Mouse (Mus musculus): Measurements from ENCODE around the gene Prkcb. TPM values are rescaled to one million over a fixed set of nuclear protein-coding genes. Genes with fewer than 3 reads are reported as not detected.

Gene Prkcb
- polyA plus RNA-seq, 1 experiment from 2014 or later = 29.4 TPM

GRCm38 (mm10) chr7:122320843-122321544, 32.4 kb downstream of the Prkcb start:
- no peaks in the 10 kb centered on the region for H3K4me1 ChIP-seq (ENCODE audit: control insufficient read depth, insufficient read depth, low read length)
- ATAC-seq (no peak), DNase-seq (ENCODE audit: low spot score) (no peak)
- H3K4me3 ChIP-seq (ENCODE audit: low read depth, low read length) = no peak overlapping the region
- H3K9me3 ChIP-seq (replicated peaks; ENCODE audit: control insufficient read depth, low read length) = no peaks in the 10 kb centered on the region
- no peaks in the 10 kb centered on the region for H3K36me3 ChIP-seq (ENCODE audit: control insufficient read depth, insufficient read depth, low read length)
- H3K9ac ChIP-seq (ENCODE audit: low read length) = no peak overlapping the region
- H3K4me2 ChIP-seq (ENCODE audit: low read length) = no peak overlapping the region
- 95% methylated on average over 7 of the region's 7 CpGs for WGBS
- no peaks in the 10 kb centered on the region for H3K27me3 ChIP-seq (replicated peaks; ENCODE audit: control insufficient read depth, insufficient read depth, low read length)
- no peak overlapping the region for H3K27ac ChIP-seq (ENCODE audit: low read depth, low read length)

DNA sequence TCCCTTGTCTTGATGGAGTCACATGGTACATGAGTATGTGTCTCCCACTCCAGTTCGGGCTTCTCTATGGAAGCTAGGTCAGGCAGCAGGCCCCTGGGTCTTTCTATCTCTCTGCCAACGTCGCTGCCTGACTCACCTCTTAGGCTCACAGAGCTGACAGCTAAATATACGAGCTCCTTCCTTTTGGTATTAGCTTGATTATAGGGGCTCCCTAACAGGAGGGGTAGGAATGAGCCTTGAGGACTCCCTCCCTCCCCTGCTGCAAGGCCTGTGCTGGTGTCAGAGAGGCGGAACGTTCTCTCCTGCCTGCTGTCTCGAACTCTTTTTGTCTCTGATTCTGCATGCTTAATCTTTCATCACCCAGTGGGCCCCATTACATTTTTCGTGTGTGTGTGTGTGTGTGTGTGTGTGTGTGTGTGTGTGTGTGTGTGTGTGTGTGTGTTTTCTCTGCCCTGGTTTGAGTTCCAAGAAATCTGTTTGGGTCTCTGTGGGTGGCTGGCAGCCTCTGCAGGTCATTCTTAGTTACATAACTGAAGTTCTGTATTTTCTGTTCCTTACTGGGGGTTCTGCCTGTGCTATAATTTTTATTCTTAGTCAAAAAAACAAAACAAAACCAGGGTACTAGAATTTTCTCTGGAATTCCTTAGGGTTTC, 33.6 kb downstream of the Prkcb start:
- no peak for ATAC-seq
- Histone ChIP-seq H3K36me3 (ENCODE audit: control insufficient read depth, insufficient read depth, low read length) (no peaks in the 10 kb centered on the region), H3K9ac (ENCODE audit: low read length) (no peak overlapping the region), H3K4me2 (ENCODE audit: low read length) (no peak overlapping the region), H3K27me3 (replicated peaks; ENCODE audit: control insufficient read depth, insufficient read depth, low read length) (no peaks in the 10 kb centered on the region), H3K4me3 (ENCODE audit: low read depth, low read length) (no peak overlapping the region), H3K4me1 (ENCODE audit: control insufficient read depth, insufficient read depth, low read length) (no peaks in the 10 kb centered on the region), H3K27ac (ENCODE audit: low read depth, low read length) (no peak overlapping the region), H3K9me3 (replicated peaks; ENCODE audit: control insufficient read depth, low read length) (no peaks in the 10 kb centered on the region)
- DNase-seq (ENCODE audit: low spot score) = no peak
- 79% methylated on average over 8 of the region's 8 CpGs for WGBS

DNA sequence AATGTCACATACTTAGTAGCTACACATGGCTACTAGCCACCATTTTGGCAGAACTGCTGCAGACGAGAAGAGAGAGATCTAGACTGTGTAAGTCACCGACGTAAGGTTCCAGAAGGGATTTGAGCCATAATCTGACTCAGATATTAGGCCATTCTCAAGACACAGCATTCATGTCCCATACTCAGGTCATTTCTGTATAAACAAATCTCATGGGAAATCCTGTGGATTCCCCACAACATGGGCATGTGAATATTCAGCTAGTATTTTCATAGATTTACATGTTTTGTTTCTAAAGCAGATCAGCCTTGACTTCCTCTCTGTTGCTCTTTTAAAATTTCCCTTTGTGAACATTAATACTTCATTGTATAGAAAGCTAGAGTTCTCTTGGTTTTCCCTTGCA, 39.4 kb downstream of the Prkcb start:
- Histone ChIP-seq H3K4me2 (ENCODE audit: low read length) (no peak overlapping the region), H3K27me3 (replicated peaks; ENCODE audit: control insufficient read depth, insufficient read depth, low read length) (no peaks in the 10 kb centered on the region), H3K27ac (ENCODE audit: low read depth, low read length) (no peak overlapping the region), H3K9ac (ENCODE audit: low read length) (no peak overlapping the region), H3K4me3 (ENCODE audit: low read depth, low read length) (no peak overlapping the region), H3K36me3 (ENCODE audit: control insufficient read depth, insufficient read depth, low read length) (no peaks in the 10 kb centered on the region), H3K4me1 (ENCODE audit: control insufficient read depth, insufficient read depth, low read length) (no peaks in the 10 kb centered on the region), H3K9me3 (replicated peaks; ENCODE audit: control insufficient read depth, low read length) (no peaks in the 10 kb centered on the region)
- DNase-seq (ENCODE audit: low spot score) = no peak
- 89% methylated on average over 3 of the region's 3 CpGs for WGBS
- no peak for ATAC-seq

GRCm38 (mm10) chr7:122328466-122328865, 39.9 kb downstream of the Prkcb start:
- DNase-seq (ENCODE audit: low spot score) = no peak

DNA sequence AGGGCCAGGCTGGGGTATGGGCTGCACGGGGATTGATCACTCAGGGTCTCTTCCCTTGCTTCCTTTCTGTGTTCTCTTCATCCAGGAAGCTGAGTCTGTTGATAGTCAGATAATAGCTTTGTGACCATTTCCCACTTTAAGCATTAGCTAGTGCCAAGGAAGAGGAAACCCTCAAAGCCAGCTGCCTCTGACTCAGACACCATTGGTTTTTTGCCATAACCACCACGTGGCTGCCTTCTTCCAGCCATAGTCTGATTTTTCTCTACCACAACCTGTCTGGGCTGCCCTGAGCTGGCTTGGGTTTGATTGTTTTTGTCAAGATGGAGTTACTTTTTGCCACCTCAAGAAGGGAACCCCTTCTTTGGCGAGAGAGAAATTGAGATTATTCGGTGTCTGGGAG, 41.0 kb downstream of the Prkcb start:
- no peaks in the 10 kb centered on the region for H3K4me1 ChIP-seq (ENCODE audit: control insufficient read depth, insufficient read depth, low read length)
- H3K4me2 ChIP-seq (ENCODE audit: low read length) = no peak overlapping the region
- H3K27ac ChIP-seq (ENCODE audit: low read depth, low read length) = no peak overlapping the region
- 85% methylated on average over 4 of the region's 4 CpGs for WGBS
- H3K9ac ChIP-seq (ENCODE audit: low read length) = no peak overlapping the region
- H3K36me3 ChIP-seq (ENCODE audit: control insufficient read depth, insufficient read depth, low read length) = no peaks in the 10 kb centered on the region
- ATAC-seq (no peak), DNase-seq (ENCODE audit: low spot score) (no peak)
- no peak overlapping the region for H3K4me3 ChIP-seq (ENCODE audit: low read depth, low read length)
- no peaks in the 10 kb centered on the region for H3K9me3 ChIP-seq (replicated peaks; ENCODE audit: control insufficient read depth, low read length)
- no peaks in the 10 kb centered on the region for H3K27me3 ChIP-seq (replicated peaks; ENCODE audit: control insufficient read depth, insufficient read depth, low read length)

More at GRCm38 (mm10) chr7:122328466-122328865, 39.9 kb downstream of the Prkcb start:
- Histone ChIP-seq H3K27me3 (replicated peaks; ENCODE audit: control insufficient read depth, insufficient read depth, low read length) (no peaks in the 10 kb centered on the region), H3K4me3 (ENCODE audit: low read depth, low read length) (no peak overlapping the region), H3K4me1 (ENCODE audit: control insufficient read depth, insufficient read depth, low read length) (no peaks in the 10 kb centered on the region), H3K9me3 (replicated peaks; ENCODE audit: control insufficient read depth, low read length) (no peaks in the 10 kb centered on the region), H3K9ac (ENCODE audit: low read length) (no peak overlapping the region), H3K36me3 (ENCODE audit: control insufficient read depth, insufficient read depth, low read length) (no peaks in the 10 kb centered on the region), H3K27ac (ENCODE audit: low read depth, low read length) (no peak overlapping the region), H3K4me2 (ENCODE audit: low read length) (no peak overlapping the region)
- no peak for ATAC-seq
- 89% methylated on average over 5 of the region's 5 CpGs for WGBS

- ATAC-seq (no peak), DNase-seq (ENCODE audit: low spot score) (no peak)
- Histone ChIP-seq H3K4me1 (ENCODE audit: control insufficient read depth, insufficient read depth, low read length) (no peaks in the 10 kb centered on the region), H3K9ac (ENCODE audit: low read length) (no peak overlapping the region), H3K4me3 (ENCODE audit: low read depth, low read length) (no peak overlapping the region), H3K4me2 (ENCODE audit: low read length) (no peak overlapping the region), H3K27me3 (replicated peaks; ENCODE audit: control insufficient read depth, insufficient read depth, low read length) (no peaks in the 10 kb centered on the region), H3K36me3 (ENCODE audit: control insufficient read depth, insufficient read depth, low read length) (no peaks in the 10 kb centered on the region), H3K27ac (ENCODE audit: low read depth, low read length) (no peak overlapping the region), H3K9me3 (replicated peaks; ENCODE audit: control insufficient read depth, low read length) (no peaks in the 10 kb centered on the region)
- WGBS = 83% methylated on average over 7 of the region's 7 CpGs
These were observed 45.1 kb downstream of the Prkcb start for GRCm38 (mm10) chr7:122333686-122334085.

GRCm38 (mm10) chr7:122337302-122337701, 48.8 kb downstream of the Prkcb start:
- WGBS = 96% methylated on average over 3 of the region's 3 CpGs

DNA sequence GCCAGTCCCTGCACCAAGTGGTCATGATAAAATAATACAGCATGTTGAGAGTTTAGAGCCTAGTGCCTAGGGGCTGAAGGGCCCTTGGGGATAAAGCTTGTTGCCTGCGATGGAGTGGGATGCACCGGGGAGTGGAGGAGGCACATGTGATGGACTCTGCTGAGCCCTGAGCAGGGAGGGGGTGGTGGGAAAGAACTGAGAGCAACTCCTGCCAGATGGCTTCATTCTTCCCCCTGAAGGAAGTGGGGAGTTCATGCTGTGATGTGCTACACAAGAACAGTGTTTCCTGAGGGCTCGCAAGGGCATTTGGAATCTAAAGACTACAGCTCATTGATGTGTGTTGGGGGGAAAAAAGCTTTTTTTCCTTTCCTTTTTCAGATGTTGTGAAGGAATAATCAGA, 49.5 kb downstream of the Prkcb start:
- H3K9me3 ChIP-seq (replicated peaks; ENCODE audit: control insufficient read depth, low read length) = no peaks in the 10 kb centered on the region
- no peak for ATAC-seq
- H3K27me3 ChIP-seq (replicated peaks; ENCODE audit: control insufficient read depth, insufficient read depth, low read length) = no peaks in the 10 kb centered on the region
- H3K9ac ChIP-seq (ENCODE audit: low read length) = no peak overlapping the region
- H3K4me3 ChIP-seq (ENCODE audit: low read depth, low read length) = no peak overlapping the region
- no peak for DNase-seq (ENCODE audit: low spot score)
- 68% methylated on average over 3 of the region's 3 CpGs for WGBS
- H3K36me3 ChIP-seq (ENCODE audit: control insufficient read depth, insufficient read depth, low read length) = no peaks in the 10 kb centered on the region
- H3K4me1 ChIP-seq (ENCODE audit: control insufficient read depth, insufficient read depth, low read length) = no peaks in the 10 kb centered on the region
- H3K4me2 ChIP-seq (ENCODE audit: low read length) = no peak overlapping the region
- no peak overlapping the region for H3K27ac ChIP-seq (ENCODE audit: low read depth, low read length)

More at GRCm38 (mm10) chr7:122337302-122337701, 48.8 kb downstream of the Prkcb start:
- no peaks in the 10 kb centered on the region for H3K9me3 ChIP-seq (replicated peaks; ENCODE audit: control insufficient read depth, low read length)
- H3K27ac ChIP-seq (ENCODE audit: low read depth, low read length) = no peak overlapping the region
- H3K9ac ChIP-seq (ENCODE audit: low read length) = no peak overlapping the region
- H3K27me3 ChIP-seq (replicated peaks; ENCODE audit: control insufficient read depth, insufficient read depth, low read length) = no peaks in the 10 kb centered on the region
- H3K4me1 ChIP-seq (ENCODE audit: control insufficient read depth, insufficient read depth, low read length) = no peaks in the 10 kb centered on the region
- H3K4me2 ChIP-seq (ENCODE audit: low read length) = no peak overlapping the region
- no peaks in the 10 kb centered on the region for H3K36me3 ChIP-seq (ENCODE audit: control insufficient read depth, insufficient read depth, low read length)
- H3K4me3 ChIP-seq (ENCODE audit: low read depth, low read length) = no peak overlapping the region
- no peak for DNase-seq (ENCODE audit: low spot score)
- no peak for ATAC-seq

DNA sequence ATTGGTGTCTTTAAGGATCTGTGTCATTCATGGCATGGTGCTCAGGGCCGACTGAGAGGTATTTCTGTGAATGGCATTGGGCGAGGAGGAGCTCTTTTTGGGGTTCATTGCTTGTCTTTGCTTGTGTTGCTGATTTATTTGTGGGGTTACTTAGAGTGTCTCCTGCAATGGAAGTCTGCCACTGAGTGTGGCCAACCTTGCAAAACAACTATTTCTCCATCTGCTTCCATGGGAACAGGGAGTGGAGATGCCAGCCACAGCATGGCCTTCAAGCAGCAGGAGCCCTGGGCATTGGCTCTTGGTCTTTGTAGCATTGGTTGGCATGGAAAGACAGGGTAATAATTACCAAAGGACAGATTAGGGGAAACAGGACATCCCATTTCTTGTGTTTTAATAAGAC, 50.9 kb downstream of the Prkcb start:
- Histone ChIP-seq H3K9ac (ENCODE audit: low read length) (no peak overlapping the region), H3K36me3 (ENCODE audit: control insufficient read depth, insufficient read depth, low read length) (no peaks in the 10 kb centered on the region), H3K27ac (ENCODE audit: low read depth, low read length) (no peak overlapping the region), H3K27me3 (replicated peaks; ENCODE audit: control insufficient read depth, insufficient read depth, low read length) (no peaks in the 10 kb centered on the region), H3K4me2 (ENCODE audit: low read length) (no peak overlapping the region), H3K9me3 (replicated peaks; ENCODE audit: control insufficient read depth, low read length) (no peaks in the 10 kb centered on the region), H3K4me3 (ENCODE audit: low read depth, low read length) (no peak overlapping the region), H3K4me1 (ENCODE audit: control insufficient read depth, insufficient read depth, low read length) (no peaks in the 10 kb centered on the region)
- DNase-seq (ENCODE audit: low spot score) (no peak), ATAC-seq (no peak)
- WGBS = 90% methylated on average over 2 of the region's 2 CpGs

All from forebrain, embryonic 14.5 days (tissue).